Mouse (Mus musculus): ENCODE measurements at regions not wholly inside any gene's neighbourhood (a gene's known extent, or its start where the extent isn't known, plus 50 kb on each side); places are given as distances from the start of the nearest gene placed in this dataset.

- no peak for DNase-seq (ENCODE audit: low read depth, low spot score)
- TF ChIP-seq EP300 (IDR thresholded peaks at IDR 0.05; ENCODE audit: low read depth in 1 of 2, low read length in 2 of 2) (no peak), KAT2A (conservative IDR thresholded peaks at IDR 0.05; ENCODE audit: low read depth, low read length) (no peak), GABPA (IDR thresholded peaks at IDR 0.05; ENCODE audit: low read depth, low read length) (no peak), MXI1 (IDR thresholded peaks at IDR 0.05; ENCODE audit: low read depth, low read length) (no peak), HCFC1 (IDR thresholded peaks at IDR 0.05; ENCODE audit: low read depth, low read length) (no peak), MYB (IDR thresholded peaks at IDR 0.05; ENCODE audit: low read depth, low read length) (no peak), USF1 (IDR thresholded peaks at IDR 0.05; ENCODE audit: low read depth, low read length) (no peak), CTCF (IDR thresholded peaks at IDR 0.05 in 2 of 3, conservative IDR thresholded peaks at IDR 0.05 in 1 of 3; ENCODE audit: control insufficient read depth in 1 of 3, insufficient read depth in 1 of 3, low read depth in 2 of 3, low read length in 3 of 3, poor library complexity in 1 of 3, severe bottlenecking in 1 of 3) (no peak), ZKSCAN1 (IDR thresholded peaks at IDR 0.05; ENCODE audit: low read depth, low read length) (no peak), ZC3H11A (IDR thresholded peaks at IDR 0.05; ENCODE audit: low read depth, low read length) (no peak), POLR2AphosphoS5 (IDR thresholded peaks at IDR 0.05; ENCODE audit: borderline replicate concordance, low read depth, low read length) (no peak)
These were observed 1421.5 kb upstream of the Pcdh17 start for GRCm38 (mm10) chr14:83021886-83022285.

More at GRCm38 (mm10) chr14:83021886-83022285, 1421.5 kb upstream of the Pcdh17 start:
- Histone ChIP-seq H3K36me3 (ENCODE audit: control insufficient read depth in 1 of 2, insufficient read depth in 2 of 2, low read length in 2 of 2) (no peaks in the 10 kb centered on the region), H3K27me3 (ENCODE audit: control insufficient read depth in 1 of 2, insufficient read depth in 2 of 2, low read length in 2 of 2) (no peaks in the 10 kb centered on the region), H3K4me3 (ENCODE audit: control insufficient read depth in 1 of 2, insufficient read depth in 1 of 2, low read depth in 2 of 2, low read length in 2 of 2) (no peak overlapping the region), H3K9ac (ENCODE audit: control insufficient read depth, low read depth, low read length, poor library complexity, severe bottlenecking) (no peak overlapping the region), H3K27ac (ENCODE audit: control insufficient read depth, low read depth, low read length) (no peak overlapping the region), H3K4me1 (ENCODE audit: control insufficient read depth in 1 of 2, insufficient read depth in 2 of 2, low read length in 2 of 2) (no peaks in the 10 kb centered on the region), H3K79me2 (ENCODE audit: control insufficient read depth, insufficient read depth, low read length, poor library complexity) (no peaks in the 10 kb centered on the region), H3K9me3 (replicated peaks; ENCODE audit: insufficient read depth, low read length) (no peaks in the 10 kb centered on the region)
